Mouse (Mus musculus): ENCODE measurements at regions not wholly inside any gene's neighbourhood (a gene's known extent, or its start where the extent isn't known, plus 50 kb on each side); places are given as distances from the start of the nearest gene placed in this dataset.

DNA sequence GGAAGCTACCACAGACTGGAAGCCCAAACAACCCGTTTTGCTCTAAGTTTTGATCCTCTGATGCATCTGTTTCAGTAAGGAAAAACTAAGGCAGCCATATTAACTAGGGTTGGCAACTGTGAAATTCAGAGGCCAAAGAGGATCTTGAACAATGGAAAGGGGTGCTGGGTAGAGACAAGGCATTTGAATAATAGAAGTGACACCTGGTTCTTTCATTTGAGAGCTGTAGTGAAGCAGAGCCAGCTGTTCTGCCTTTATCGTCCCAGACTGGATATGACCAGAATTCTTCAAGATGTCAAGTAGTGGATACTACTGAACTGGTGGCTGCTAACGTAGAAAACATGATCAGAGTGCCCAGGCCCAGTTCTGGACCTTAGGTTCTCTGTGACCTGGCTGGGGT lies 94.4 kb upstream of the Ercc6l2 start:
- no peak for TF ChIP-seq POLR2A (IDR thresholded peaks at IDR 0.05; ENCODE audit: low read depth, low read length)
- TF ChIP-seq CTCF (conservative IDR thresholded peaks at IDR 0.05; ENCODE audit: insufficient read depth, insufficient read length, low read depth, low read length): no peak
